Mouse (Mus musculus): ENCODE measurements around the gene Cd109. TPM values are rescaled to one million over a fixed set of nuclear protein-coding genes. Genes with fewer than 3 reads are reported as not detected.

Gene Cd109
- total RNA-seq (2021), result 1 to 10 TPM in 1 of 2 experiments, under 1 TPM in 1; 0.64 to 1.2 TPM
- long read RNA-seq, experiment 1, partial matches to known transcripts, result 1 of 1 reads
- long read RNA-seq, experiment 1, other reads (novel, unspliced or antisense), result 0 of 1 reads
- long read RNA-seq, experiment 2, result 0 reads

DNA sequence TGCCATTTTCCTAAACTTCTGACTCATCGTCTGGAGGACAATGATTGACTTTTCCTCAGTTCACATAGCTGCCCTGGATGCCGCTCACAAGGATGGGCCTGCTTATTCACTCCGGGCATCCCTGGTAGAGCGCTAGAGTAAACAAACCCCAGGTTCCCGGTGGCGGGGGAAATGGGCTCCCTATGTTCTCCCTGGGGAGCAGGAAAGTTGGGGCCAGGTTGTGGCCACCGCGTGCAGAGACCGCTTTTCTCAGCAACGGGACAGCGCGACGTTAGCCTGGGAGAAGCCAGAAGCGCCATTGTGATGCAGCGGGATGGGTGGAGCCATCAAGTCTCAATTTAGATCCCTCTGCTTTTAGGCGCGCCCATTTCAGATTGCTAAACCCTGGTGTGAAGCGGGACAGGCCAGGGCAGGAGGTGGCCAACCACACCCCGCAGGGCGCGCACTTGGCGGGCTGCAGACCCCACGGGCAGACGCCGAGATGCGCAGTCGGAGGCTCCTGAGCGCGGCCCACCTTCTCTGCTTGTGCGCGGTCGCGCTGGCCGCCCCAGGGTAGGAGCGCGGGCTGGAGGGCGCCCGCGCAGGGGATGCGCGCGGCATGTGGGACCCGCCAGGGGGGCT lies at the start of gene Cd109:
Gene Cd109, plus strand, starts transcription at position 146 of the 621 bp plus-strand sequence.
- DNase-seq (ENCODE audit: low spot score in 2 of 2), result peak in 1 of 2 experiments; percentile 7
- intact Hi-C loops (cut with DNase I), result no loop called here

DNA sequence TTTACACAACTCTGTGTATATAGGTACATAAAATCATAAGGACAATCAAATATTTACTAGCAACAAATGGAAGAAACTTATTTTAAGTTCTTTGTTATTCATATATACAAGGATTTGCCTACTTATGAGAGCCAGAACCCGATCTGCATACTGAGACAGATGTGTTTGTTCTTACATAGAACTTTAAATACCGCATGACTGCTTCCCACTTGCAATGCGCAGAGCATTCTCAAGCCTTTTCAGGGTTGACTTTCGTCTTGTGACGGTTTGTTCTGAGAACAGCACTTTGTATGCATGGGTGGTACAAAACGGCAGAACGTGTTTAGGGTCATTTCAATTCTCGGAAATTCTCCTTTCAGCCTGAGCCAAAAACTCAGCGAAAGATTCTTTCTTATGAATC lies 45.4 kb upstream of the Cd109 start:
- intact Hi-C loops (cut with DNase I), result no loop called here
- peak in 1 of 2 experiments; percentile 46 for DNase-seq (ENCODE audit: low spot score in 2 of 2)

DNA sequence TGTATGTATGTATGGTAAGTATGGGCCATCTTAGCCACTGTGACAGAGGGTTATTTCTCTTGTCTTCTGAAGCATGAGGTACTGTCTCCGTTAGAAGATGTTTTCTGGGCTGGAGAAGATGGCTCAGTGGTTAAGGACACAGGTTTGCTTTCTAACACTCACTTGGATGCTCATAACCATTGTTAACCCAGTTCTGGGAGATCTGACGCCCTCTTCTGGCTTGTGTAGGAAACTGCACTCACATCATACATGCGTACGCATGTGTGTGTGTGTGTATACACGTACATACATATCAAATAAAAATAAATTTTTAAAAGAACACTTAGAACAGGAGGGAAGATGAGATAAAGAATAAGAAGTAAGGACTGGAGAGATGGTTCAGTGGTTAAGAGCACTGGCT lies 38.9 kb upstream of the Cd109 start:
- DNase-seq (ENCODE audit: low spot score in 2 of 2), result no peak
- intact Hi-C loops (cut with DNase I), result no loop called here

DNA sequence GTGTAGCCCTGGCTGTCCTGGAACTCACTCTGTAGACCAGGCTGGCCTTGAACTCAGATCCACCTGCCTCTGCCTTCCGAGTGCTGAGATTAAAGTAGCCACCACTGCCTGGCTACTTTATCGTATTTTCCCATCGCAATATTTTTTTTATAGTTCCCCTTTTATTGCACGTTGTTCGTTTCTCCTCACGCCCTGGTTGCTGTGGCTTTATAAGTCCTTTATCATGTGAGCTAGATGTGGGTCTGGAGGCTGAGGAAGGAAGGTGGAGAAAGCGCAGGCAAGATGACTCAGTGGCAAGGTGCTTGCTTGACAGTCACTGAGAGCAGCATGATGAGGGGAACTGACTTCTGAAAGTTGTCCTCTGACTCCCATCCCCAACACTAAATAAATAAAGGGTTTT lies 36.5 kb upstream of the Cd109 start:
- DNase-seq (ENCODE audit: low spot score in 2 of 2), result no peak
- intact Hi-C loops (cut with DNase I), result no loop called here

DNA sequence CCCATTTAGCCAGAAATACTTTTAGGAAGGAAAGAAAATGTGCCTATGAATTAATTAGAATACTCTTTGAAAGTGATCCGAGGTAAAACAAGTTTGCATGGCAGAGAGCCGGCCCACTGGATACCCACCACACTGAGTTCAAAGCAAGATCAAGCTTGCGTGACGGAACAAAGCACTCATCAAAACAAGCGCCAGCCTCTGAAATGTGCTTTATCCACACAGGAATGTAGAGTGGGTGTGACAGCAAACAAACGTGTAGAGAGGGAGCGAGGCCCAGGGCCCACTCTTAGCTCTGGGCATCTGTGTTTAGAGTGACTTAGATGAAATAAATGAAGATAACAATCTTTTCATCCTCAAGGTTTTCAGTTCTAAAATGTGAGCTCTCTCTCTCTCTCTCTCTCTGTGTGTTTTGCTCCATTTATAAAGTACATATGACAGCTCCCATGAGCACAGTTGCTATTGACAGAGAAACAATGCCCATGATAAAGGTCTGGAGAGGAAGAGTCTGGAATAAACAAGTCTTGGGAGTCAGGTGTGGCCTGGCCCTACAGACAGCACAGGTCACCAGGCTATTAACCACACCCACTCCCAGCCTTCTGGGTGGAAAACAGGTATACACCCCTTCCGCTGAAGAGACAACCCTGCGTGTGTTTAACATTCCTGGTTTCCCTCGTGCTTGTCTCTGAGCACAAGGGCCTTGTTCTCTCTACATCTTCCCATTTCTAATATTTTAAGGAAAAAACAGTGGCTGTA lies 35.5 kb upstream of the Cd109 start:
- intact Hi-C loops (cut with DNase I), result no loop called here

DNA sequence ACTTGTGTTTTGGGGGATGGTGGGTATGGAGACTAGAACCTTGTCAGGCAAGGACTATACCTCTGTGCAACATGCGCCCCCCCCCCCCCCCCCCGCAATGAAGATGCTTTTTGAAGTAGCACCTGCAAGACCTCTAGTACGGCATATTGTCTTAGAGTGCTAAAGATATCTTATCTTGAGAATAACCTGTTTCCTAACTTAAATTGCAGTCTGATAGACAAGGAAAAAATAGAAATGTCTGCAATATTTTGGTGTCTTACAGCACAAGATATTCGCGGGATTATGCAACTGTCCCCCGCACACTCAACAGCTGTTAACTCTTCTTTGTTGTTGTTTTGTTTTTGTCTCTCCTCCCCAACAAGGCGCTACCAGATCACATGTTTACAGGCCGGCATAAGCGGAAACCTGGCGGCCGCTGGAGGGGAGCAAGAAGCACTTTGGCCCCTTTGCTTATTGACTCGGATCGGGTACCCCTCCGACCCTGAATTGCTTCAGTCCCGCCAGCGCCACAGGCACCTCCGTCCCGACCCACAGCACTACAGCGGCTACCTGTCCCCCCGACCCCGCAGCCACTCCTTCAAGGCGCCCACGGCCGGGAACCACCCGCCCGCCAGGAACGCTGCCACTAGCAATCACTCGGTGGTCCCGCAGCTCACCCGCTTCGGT lies 28.0 kb upstream of the Cd109 start:
- DNase-seq (ENCODE audit: low spot score in 2 of 2), result peak; percentile 22 to 34
- intact Hi-C loops (cut with DNase I), result no loop called here

More for the DNA sequence above, 35.5 kb upstream of the Cd109 start:
- no peak for DNase-seq (ENCODE audit: low spot score in 2 of 2)

DNA sequence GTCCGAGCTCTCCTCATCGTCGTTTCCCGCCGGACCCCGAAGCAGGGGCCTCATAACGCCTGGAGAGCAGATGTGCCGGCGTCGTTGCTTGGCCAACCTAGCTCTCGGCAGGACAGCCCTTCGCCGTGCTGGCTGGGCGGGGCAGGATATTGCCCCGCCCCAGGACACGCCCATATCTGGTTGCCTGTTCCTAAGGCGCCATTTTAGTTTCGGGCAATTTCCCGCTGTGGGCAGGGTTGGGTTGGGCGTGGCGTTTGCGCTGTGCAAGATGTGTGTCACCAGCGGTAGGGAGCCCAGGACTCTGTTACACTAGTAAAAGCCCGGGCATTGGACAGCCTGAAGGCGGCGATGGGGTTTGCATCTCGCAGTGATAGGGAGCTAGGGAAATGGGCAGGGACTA lies 27.4 kb upstream of the Cd109 start, which contains the start of gene Slc17a5:
Gene Slc17a5, minus strand, starts transcription at position 128 of the 400 bp plus-strand sequence.
- peak; percentile 90 to 94 for DNase-seq (ENCODE audit: low spot score in 2 of 2)
- intact Hi-C loops (cut with DNase I), result no loop called here

DNA sequence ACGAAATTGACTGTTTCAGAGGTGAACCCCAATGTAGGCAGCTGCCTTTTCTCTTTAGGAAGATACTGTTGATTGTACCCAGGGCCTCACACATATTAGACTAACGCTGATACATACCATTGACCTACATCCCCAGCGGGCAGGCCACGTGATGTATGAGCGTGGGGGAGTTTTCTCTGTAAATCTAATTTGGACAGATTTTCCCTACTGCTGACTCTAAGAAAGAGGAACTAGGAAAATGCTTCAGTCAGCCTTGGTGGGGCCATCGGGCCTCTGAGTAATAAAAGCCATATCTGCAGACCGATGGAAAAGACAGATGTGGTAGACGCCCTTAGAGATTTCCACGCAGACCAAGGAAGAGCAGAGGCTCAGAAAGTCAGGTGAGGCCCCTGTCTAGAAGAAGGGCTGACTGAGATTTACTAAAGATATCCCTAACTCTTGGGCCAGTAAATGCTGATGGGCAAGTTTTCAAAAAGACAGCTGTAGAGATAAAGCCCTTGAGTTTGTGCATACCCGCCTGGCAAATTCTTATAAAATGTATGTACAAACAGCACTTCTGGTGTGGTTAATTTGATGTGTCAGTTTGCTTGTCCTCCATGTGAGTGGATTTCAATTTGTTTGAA lies 26.8 kb upstream of the Cd109 start:
- intact Hi-C loops (cut with DNase I), result no loop called here
- peak; percentile 29 to 36 for DNase-seq (ENCODE audit: low spot score in 2 of 2)

DNA sequence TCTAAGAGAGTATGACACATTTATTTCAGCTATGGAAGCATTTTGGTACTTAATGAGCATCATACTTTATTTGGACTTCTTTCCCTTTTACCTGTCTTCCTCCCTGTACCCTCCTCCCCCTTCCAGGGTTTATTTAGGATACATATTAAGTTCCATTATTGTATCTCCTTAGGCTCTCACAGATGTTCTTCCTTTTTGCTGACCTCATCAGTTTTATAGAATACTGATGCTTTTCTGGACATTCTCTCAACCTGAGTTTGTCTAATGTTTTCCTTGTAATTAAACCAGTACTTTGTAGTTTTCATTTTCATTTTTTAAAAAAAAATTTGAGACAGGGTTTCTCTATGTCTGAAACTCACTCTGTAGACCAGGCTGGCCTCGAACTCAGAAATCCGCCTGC lies 24.9 kb upstream of the Cd109 start:
- DNase-seq (ENCODE audit: low spot score in 2 of 2), result no peak
- intact Hi-C loops (cut with DNase I), result loop anchor here (5.0 kb wide), 1 partner anchor 1142 kb away; no protein-coding TSS in a partner anchor

DNA sequence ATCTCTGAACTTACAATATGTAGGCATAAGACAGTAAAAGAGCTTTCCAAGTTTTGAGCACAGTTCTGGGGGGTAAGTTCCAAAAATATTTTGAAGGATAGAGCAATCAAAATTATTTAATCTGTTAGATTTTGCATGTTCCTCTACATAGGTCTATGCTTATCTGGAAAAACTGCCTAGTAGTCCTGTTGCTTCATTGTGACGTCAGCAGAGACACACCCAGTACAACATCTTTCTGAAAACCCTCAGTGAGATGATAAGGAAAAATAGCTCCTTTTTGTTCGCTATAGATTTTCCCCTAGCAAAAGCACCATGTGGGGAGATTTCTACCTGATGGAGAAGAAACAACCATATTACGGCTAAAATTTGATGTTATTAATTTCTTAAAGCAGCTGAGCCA lies 20.1 kb upstream of the Cd109 start:
- DNase-seq (ENCODE audit: low spot score in 2 of 2), result no peak
- intact Hi-C loops (cut with DNase I), result loop anchor here (5.0 kb wide), 1 partner anchor 1127 kb away; no protein-coding TSS in a partner anchor

DNA sequence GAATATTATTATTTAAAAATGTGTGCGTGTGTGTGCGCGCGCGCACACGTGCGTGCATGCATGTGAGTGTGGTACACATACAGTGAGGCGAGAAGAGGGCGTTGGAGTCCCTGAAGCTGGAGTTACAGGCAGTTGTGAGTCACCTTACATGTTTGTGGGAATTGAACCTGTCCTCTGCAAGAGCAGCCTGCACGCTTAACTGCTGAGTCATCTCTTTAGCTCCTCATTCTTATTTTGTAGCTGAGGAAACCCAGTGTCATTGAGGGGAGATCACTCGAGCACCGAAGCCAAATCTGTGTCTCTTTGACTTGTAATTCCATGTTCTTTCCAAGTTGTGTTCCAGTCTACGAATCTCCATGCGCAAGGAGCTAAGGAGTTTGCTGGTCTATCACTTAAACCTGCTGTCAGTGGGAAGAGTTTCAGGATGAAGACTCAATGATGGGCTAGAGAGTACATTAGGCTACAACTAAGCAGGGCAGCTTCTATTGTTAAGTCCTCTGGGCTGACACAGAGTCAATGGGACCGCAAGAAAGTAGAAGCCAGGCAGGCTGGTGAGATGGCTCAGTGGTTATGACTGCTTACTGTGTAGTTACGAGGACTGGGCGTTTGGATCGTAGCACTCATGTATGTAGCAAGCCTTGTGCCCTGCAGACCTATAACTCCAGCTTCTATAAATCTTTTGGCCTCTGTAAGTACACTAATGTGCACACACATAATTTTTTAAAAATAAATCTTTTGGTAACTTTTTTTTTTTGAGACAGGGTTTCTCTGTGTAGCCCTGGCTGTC lies 19.4 kb upstream of the Cd109 start:
- intact Hi-C loops (cut with DNase I), result loop anchor here (5.0 kb wide), 1 partner anchor 1126 kb away; no protein-coding TSS in a partner anchor
- DNase-seq (ENCODE audit: low spot score in 2 of 2), result no peak

DNA sequence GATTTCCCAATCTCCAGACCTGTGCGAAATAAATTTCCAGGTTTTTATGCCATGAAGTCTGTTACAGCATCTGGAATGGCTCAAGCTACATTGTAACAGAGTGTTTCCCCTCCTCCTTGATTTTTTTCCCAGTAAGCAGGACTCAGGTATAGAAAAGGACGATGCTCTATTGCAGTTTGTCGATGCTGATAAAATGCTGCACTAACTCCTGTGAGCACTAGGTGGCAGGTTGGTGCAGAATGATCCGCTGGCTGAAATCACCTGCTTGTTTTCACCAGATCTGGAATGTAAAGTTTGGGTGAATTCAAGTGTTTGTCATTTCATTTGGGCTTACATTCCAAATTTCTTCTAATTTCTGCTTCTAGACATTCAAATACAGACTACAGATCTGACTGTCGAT lies 18.5 kb upstream of the Cd109 start:
- intact Hi-C loops (cut with DNase I), result loop anchor here (5.0 kb wide), 1 partner anchor 1125 kb away; no protein-coding TSS in a partner anchor
- DNase-seq (ENCODE audit: low spot score in 2 of 2), result peak; percentile 60 to 70

DNA sequence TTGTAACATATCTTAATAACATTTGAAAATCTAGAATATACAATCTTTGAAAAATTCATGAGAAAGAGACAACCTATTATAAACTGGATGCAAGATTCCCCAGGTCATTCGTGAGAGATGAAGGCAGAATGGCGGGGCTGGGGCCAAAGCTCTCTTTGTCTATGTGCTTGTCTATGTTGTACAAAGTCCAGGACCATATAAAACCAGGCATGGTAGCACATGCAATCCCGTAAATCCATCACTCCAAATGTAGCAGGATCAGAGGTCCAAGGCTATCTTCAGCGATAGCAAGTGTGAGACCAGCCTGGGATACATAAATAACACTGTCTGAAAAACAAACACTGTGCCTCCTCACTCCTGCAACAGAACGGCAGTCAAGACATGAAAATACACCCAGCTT lies 15.4 kb upstream of the Cd109 start:
- intact Hi-C loops (cut with DNase I), result loop anchor here (5.0 kb wide), 1 partner anchor 1122 kb away; no protein-coding TSS in a partner anchor
- DNase-seq (ENCODE audit: low spot score in 2 of 2), result no peak

DNA sequence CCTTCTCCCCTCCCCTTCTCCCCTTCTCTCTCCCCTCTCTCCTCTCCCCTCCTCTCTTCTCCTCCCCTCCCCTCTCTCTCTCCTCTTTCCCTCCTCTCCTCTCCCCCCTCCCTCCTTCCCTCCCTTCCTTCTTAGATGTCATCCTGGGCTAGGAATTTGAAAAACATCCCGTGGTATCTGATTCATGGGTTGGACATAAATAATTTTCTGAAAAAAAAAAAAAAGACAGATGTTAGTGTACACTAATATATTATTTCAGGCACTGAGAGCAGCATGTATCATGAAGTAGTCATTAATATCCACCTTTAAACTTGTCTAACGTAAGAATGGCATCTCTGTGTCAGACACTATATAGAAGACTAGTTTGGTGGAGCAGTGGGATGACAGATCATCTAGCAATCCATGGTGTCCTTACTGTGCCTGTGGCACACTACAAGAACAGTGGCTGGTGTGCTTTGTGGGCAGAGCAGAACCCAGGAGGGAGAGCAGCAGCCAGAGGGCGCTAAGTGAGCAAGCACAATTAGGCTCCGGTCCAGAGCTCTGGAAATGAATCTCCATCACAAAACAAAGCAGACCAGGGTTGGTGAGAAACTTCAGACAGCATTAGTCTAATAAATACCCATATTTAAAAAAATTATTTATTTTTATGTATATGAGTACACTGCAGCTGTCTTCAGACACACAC lies 14.2 kb upstream of the Cd109 start:
- DNase-seq (ENCODE audit: low spot score in 2 of 2), result no peak
- intact Hi-C loops (cut with DNase I), result no loop called here

DNA sequence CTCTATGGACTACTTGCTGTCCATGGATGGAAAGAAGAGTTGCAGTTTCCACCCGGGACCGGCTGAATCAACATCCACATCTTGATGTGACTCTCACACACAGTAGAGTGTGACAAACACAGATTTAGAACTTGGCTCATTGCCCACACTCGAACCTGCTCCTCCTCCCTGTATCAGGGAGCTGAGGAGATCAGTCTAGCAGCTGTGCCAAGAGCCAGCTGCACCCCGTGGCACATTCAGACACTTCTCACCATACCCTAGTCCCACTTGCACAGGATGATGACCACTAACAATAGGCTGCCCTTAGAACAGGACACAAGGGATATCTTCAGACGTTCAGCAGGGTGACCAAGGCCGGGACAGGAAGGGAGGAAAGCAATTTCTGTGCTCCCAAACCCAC lies 1.1 kb upstream of the Cd109 start:
- peak; percentile 54 to 69 for DNase-seq (ENCODE audit: low spot score in 2 of 2)
- intact Hi-C loops (cut with DNase I), result no loop called here

DNA sequence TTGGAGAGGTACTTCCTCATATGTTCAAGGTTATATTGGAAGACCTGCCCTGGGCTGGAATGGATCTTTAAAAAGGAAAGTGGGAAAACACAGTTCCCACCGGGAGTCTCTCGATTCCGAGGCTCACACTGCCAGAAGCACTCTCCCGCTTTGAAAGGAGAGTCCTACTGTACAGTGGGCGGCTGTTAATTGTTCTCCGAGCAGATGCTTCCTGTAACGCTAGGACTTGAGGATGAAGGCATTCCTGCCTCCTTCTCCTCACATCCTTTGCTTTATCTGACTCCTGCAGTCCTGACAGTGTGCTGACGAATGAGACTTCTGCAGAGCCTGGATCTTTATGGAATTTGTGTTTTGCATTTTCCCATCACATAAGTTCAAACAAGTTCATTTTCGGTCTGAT lies 3.9 kb downstream of the Cd109 start:
- intact Hi-C loops (cut with DNase I), result no loop called here
- peak in 1 of 2 experiments; percentile 7 for DNase-seq (ENCODE audit: low spot score in 2 of 2)

DNA sequence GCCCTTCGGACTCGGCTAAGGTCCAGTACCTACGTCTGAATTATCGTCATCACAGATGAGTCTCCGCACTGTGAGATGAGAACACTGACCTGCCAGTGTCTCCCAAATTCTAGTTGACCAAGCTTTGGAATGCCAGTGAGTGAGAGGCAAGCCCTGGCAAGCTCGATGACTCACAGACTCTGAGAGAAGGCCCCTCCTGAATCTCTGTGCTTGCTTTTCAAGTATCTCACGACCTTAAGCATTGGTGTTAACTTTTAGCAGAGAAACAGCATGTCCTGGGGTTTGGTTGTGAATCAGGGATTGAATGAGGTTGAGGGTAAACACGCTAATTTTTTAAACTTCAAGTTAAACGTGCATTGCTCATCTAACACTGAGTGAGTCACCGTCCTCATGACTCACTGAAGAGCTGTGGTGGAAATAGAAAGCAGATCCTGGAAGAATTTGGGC lies 8.0 kb downstream of the Cd109 start:
- intact Hi-C loops (cut with DNase I), result no loop called here
- peak in 1 of 2 experiments; percentile 7 for DNase-seq (ENCODE audit: low spot score in 2 of 2)

DNA sequence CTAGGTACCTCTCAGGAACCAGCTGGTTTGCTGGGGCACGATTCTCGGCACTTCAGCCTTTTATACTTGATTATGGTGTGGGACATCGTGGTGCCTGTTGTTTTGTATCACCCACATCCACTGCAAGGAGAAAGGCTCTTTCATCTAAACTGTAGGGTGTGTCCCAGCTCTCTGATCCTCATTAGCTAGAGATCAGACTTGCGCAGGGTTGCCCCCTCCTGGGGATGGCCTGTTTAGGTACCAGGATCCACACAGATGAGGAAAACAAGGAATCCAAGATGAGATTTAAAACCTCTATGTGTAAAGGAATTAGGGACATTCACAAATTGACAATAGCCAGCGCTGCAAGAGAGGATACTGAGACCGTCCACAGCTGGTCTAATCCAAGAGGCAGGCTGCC lies 14.6 kb downstream of the Cd109 start:
- DNase-seq (ENCODE audit: low spot score in 2 of 2), result no peak
- intact Hi-C loops (cut with DNase I), result no loop called here
